Mouse (Mus musculus) left cerebral cortex, postnatal 10 days (tissue): Measurements from ENCODE around the gene Tmem214. TPM values are rescaled to one million over a fixed set of nuclear protein-coding genes. Genes with fewer than 3 reads are reported as not detected.

Experiments used
- DNase-seq, 2 experiments: peaks; one replicate each; pipeline ENCODE4 v3.0.0; 2021 to 2022; ENCODE audit warnings: low spot score in 2 of 2, mixed read lengths in 1 of 2; ENCODE audit errors: extremely low spot score in 1 of 2
- intact Hi-C: fragments of 180-260 bp; cut with DNase I; formaldehyde crosslinking; loops from one replicate; pipeline ENCODE4 v1.15.1; 2025
- total RNA-seq, 2 experiments: library from RNA; stranded (reverse); gene quantifications; 2 replicates each; pipeline ENCODE4 v1.2.3; 2021

Gene Tmem214
- total RNA-seq, 2 experiments from 2014 or later: 61.3 to 66.5 TPM

DNA sequence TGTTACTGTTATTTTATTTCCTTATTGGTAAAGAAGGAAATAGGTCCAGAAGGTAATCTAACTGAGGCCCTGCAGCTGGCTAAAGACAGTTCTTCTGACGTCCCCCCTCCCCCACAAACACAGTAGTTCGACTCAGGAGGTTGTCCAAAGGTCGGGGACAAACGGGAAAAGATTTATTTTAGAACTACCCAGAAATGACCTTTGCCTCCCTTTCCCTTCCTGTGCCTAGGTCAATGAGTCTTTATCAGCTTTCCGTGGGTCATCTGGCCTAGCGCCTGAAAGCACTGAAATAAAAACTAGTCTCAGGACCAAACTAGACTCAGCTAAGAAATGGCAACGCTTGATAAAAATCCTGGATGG is 41.5 kb downstream of the Tmem214 start:
- peak in 1 of 2 experiments; percentile 30 for DNase-seq
- intact Hi-C loops: no loop called here

GRCm38 (mm10) chr5:30909863-30910262 is 42.1 kb downstream of the Tmem214 start:
- no peak for DNase-seq
- intact Hi-C loops: no loop called here

DNA sequence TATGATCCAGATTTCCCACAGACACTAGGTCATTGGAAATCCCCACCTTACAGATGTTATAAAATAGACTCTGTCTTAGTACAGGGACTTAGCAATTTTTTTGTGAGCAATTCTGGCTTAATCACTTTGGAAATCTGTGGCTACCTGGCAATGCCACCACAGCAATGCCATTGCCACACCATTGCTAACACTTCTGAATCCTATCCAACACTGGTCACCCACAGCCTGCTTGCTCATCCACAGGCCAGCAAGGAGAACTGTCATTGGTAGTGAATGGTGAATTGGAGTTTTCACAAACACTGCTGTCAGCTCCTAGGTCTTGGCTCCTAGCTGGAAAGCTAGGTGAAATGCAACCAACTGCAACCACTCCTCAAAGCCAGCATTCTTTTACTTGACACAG is 42.7 kb downstream of the Tmem214 start:
- DNase-seq: no peak
- intact Hi-C loops: no loop called here

- intact Hi-C loops: no loop called here
- peak in 1 of 2 experiments; percentile 29 for DNase-seq
Observed at GRCm38 (mm10) chr5:30912156-30912555, 44.3 kb downstream of the Tmem214 start.

GRCm38 (mm10) chr5:30913060-30913841 is 45.4 kb downstream of the Tmem214 start, which contains the start of gene Emilin1:
Gene Emilin1 (plus strand): TSS chr5:30913402.
- intact Hi-C loops: no loop called here
- DNase-seq: peak in 1 of 2 experiments; percentile 82

DNA sequence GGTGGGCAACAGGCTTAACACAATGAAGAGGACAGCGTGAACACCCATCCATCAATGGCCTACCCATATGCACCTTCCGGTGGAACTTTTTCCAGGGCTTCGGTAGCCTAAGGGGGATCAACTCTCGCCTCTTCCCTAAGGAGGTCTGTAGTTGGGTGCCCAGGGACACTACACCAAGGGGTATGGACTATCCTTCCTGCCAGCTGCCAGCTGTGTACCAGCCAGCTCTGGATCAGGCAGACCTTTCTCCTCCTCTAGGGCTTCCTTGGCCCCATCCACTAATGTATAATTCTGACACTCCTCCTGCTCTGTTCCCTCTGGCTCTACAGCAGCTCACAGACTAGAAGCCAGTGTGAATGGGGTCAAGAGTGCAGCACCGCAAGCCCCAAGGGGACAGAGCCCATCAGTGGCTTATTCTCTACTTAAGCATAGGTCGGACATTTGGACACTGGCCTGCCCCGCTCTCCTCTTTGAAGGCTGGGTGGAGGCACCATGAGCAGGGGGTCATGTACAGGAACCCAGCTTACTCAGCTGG is 46.4 kb downstream of the Tmem214 start:
- DNase-seq: no peak
- intact Hi-C loops: no loop called here

GRCm38 (mm10) chr5:30914849-30915248 is 47.0 kb downstream of the Tmem214 start:
- DNase-seq: peak in 1 of 2 experiments; percentile 22
- intact Hi-C loops: no loop called here

GRCm38 (mm10) chr5:30915456-30915855 is 47.6 kb downstream of the Tmem214 start:
- no peak for DNase-seq
- intact Hi-C loops: no loop called here

- DNase-seq: peak; percentile 94
- intact Hi-C loops: no loop called here
Observed at GRCm38 (mm10) chr5:30915974-30916433, 48.2 kb downstream of the Tmem214 start.

GRCm38 (mm10) chr5:30916841-30917240 is 49.0 kb downstream of the Tmem214 start:
- intact Hi-C loops: no loop called here
- no peak for DNase-seq

DNA sequence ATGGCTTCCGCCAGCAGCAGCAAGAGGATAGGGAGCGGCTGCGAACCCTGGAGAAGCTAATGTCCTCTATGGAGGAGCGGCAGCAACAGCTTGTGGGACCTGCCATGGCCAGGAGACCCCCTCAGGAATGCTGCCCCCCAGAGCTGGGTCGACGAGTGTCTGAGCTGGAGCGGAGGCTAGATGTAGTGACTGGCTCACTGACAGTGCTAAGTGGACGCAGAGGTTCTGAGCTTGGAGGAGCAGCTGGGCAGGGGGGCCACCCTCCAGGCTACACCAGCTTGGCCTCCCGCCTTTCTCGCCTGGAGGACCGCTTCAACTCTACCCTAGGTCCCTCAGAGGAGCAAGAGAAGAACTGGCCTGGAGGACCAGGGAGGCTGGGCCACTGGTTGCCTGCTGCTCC is 49.5 kb downstream of the Tmem214 start:
- DNase-seq: no peak
- intact Hi-C loops: no loop called here

- intact Hi-C loops: no loop called here
- DNase-seq: no peak
Observed at GRCm38 (mm10) chr5:30917891-30918670, 50.3 kb downstream of the Tmem214 start.

- DNase-seq: no peak
- intact Hi-C loops: no loop called here
Observed at GRCm38 (mm10) chr5:30918691-30919090, 50.9 kb downstream of the Tmem214 start.

DNA sequence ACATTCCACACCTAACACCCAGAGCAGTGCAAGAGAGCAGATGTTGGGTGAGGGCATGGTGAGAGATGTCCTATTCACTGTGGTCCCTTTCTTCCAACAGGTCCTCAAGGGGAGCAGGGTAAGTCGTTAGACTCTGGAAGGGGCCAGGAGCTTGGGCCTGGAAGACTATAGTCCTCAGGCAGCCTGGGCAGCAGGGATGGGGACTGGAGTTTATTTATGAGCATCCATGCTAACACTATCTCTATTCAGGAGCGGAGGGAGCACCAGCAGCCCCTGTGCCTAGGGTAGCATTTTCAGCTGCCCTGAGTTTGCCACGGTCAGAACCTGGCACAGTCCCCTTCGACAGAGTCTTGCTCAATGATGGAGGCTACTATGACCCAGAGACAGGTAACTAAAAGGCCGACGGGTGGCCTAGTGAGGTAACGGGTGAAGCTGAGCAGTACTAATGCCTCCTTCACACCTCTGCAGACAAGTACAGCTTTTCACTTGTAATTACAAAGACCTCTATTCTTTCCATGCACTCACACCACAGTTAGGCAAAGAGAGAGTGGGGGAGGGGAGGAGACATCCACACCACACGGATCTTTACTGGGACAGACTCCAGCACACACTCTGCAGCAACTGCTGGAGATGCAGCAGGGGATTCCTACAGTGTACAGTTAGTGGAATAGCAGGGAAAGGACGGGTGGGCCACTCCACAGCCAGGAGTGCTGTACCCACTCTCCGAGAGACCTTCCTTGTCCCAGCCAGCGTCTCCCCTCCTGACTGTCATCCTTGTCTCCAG is 52.2 kb downstream of the Tmem214 start:
- no peak for DNase-seq
- intact Hi-C loops: loop anchor here (10.0 kb wide), 1 partner anchor 705 kb away; no protein-coding TSS in a partner anchor

- intact Hi-C loops: loop anchor here (10.0 kb wide), 1 partner anchor 706 kb away; no protein-coding TSS in a partner anchor
Observed at GRCm38 (mm10) chr5:30920621-30921020, 52.8 kb downstream of the Tmem214 start.

DNA sequence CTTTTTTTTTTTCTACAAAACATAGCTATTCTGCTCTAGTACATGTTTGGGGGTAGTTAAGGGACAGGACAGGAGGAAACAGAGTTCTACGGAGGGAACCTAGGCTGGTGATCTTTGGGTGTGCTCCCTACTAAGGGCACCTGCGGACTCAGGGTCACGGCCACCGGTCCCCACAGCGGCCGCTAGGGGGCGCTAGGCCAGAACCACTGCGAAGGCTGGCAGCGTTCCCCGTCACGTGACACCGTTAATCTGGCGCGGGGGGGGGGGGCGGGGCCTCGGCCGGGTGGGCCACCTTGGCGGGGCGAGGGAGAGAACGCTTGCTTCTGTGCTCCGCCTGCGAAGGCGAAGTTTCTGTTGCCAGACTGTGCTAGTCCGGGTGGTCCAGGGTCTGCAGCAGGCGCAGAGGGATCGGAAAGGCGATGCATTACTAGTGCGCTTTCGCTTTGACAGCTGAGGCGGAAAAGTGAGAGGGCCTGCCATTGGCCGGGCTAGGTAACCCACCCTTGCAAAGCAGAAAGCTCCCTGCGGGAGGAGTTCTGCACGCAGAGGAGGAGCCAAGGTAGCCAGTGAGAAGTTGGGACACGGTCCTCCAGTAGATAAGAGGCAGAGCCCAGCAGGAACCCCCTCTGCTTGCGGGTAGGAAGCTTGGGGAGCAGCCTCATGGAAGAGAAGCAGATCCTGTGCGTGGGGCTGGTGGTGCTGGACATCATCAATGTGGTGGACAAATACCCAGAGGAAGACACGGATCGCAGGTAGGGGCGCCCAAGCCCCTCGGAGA is 53.6 kb downstream of the Tmem214 start, which contains the start of gene Khk:
Gene Khk (plus strand): TSS at position 176 of the 778 bp plus-strand sequence.
- intact Hi-C loops: loop anchor here (10.0 kb wide), 1 partner anchor 707 kb away; no protein-coding TSS in a partner anchor
- DNase-seq: peak; percentile 77 to 93

More at GRCm38 (mm10) chr5:30920621-30921020, 52.8 kb downstream of the Tmem214 start:
- DNase-seq: no peak

GRCm38 (mm10) chr5:30922581-30923041 is 54.8 kb downstream of the Tmem214 start:
- intact Hi-C loops: loop anchor here (10.0 kb wide), 1 partner anchor 708 kb away; no protein-coding TSS in a partner anchor

DNA sequence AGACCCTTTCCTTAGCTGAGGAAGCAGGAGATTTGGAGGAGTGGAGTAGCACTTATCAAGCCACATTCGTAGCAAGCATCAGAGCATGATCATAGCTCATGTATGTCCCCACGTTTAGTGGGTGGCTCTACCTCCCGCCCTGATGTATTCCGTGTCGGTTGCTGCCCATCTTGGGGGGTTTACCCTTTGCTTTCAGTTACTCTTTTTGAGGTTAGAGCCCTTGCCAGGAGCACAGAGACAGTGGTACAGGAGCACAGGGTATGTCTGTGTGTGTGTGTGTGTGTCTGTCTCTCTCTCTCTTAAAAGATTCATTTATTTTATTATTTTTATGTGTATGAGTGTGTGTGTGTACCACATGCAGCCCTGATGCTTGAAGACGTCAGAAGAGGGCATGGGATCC is 55.3 kb downstream of the Tmem214 start:
- no peak for DNase-seq
- intact Hi-C loops: loop anchor here (10.0 kb wide), 1 partner anchor 708 kb away; no protein-coding TSS in a partner anchor

More at GRCm38 (mm10) chr5:30922581-30923041, 54.8 kb downstream of the Tmem214 start:
- no peak for DNase-seq
